Mouse (Mus musculus): ENCODE measurements around the gene Laptm5. TPM values are rescaled to one million over a fixed set of nuclear protein-coding genes. Genes with fewer than 3 reads are reported as not detected.

Gene Laptm5
- polyA plus RNA-seq, 1 experiment from 2014 or later: 21.6 TPM

- no peak overlapping the region for H3K9ac ChIP-seq (replicated peaks)
- H3K27me3 ChIP-seq: no peaks in the 10 kb centered on the region
- H3K27ac ChIP-seq (replicated peaks): no peak overlapping the region
- no peak overlapping the region for H3K4me3 ChIP-seq
- H3K4me2 ChIP-seq (replicated peaks): no peak overlapping the region
- H3K36me3 ChIP-seq: no peaks in the 10 kb centered on the region
- H3K4me1 ChIP-seq: peaks cover 8% of the 10 kb centered on the region
- ATAC-seq (replicated peaks): no peak
- H3K9me3 ChIP-seq: no peaks in the 10 kb centered on the region
- WGBS: 85% methylated on average over 12 of the region's 12 CpGs
Measured at GRCm38 (mm10) chr4:130915006-130915667, 2.2 kb downstream of the Laptm5 start.

GRCm38 (mm10) chr4:130915668-130916035 is 2.7 kb downstream of the Laptm5 start:
- Histone ChIP-seq H3K4me3 (no peak overlapping the region), H3K36me3 (no peaks in the 10 kb centered on the region), H3K4me1 (peaks cover 8% of the 10 kb centered on the region), H3K4me2 (replicated peaks) (no peak overlapping the region), H3K9me3 (no peaks in the 10 kb centered on the region), H3K9ac (replicated peaks) (no peak overlapping the region), H3K27ac (replicated peaks) (no peak overlapping the region), H3K27me3 (no peaks in the 10 kb centered on the region)
- no peak for ATAC-seq (replicated peaks)
- 61% methylated on average over 7 of the region's 7 CpGs for WGBS

GRCm38 (mm10) chr4:130916639-130917038 is 3.7 kb downstream of the Laptm5 start:
- ATAC-seq (replicated peaks): no peak
- no peaks in the 10 kb centered on the region for H3K27me3 ChIP-seq
- H3K4me1 ChIP-seq: peaks cover 15% of the 10 kb centered on the region
- H3K9me3 ChIP-seq: no peaks in the 10 kb centered on the region
- H3K4me2 ChIP-seq (replicated peaks): no peak overlapping the region
- H3K4me3 ChIP-seq: no peak overlapping the region
- H3K27ac ChIP-seq (replicated peaks): no peak overlapping the region
- no peaks in the 10 kb centered on the region for H3K36me3 ChIP-seq
- H3K9ac ChIP-seq (replicated peaks): no peak overlapping the region
- 79% methylated on average over 7 of the region's 7 CpGs for WGBS

GRCm38 (mm10) chr4:130917564-130917963 is 4.6 kb downstream of the Laptm5 start:
- WGBS: 77% methylated on average over 4 of the region's 4 CpGs
- Histone ChIP-seq H3K9ac (replicated peaks) (no peak overlapping the region), H3K9me3 (no peaks in the 10 kb centered on the region), H3K36me3 (no peaks in the 10 kb centered on the region), H3K27me3 (no peaks in the 10 kb centered on the region), H3K4me1 (peaks cover 15% of the 10 kb centered on the region), H3K4me3 (no peak overlapping the region), H3K27ac (replicated peaks) (no peak overlapping the region), H3K4me2 (replicated peaks) (no peak overlapping the region)
- ATAC-seq (replicated peaks): no peak

GRCm38 (mm10) chr4:130918805-130919749 is 6.2 kb downstream of the Laptm5 start:
- no peaks in the 10 kb centered on the region for H3K27me3 ChIP-seq
- no peaks in the 10 kb centered on the region for H3K9me3 ChIP-seq
- no peak for ATAC-seq (replicated peaks)
- no peak overlapping the region for H3K9ac ChIP-seq (replicated peaks)
- no peaks in the 10 kb centered on the region for H3K36me3 ChIP-seq
- 67% methylated on average over 10 of the region's 10 CpGs for WGBS
- peaks cover 15% of the 10 kb centered on the region for H3K4me1 ChIP-seq
- no peak overlapping the region for H3K4me2 ChIP-seq (replicated peaks)
- no peak overlapping the region for H3K4me3 ChIP-seq
- no peak overlapping the region for H3K27ac ChIP-seq (replicated peaks)

GRCm38 (mm10) chr4:130919750-130920356 is 6.9 kb downstream of the Laptm5 start:
- Histone ChIP-seq H3K27me3 (no peaks in the 10 kb centered on the region), H3K4me2 (replicated peaks) (no peak overlapping the region), H3K27ac (replicated peaks) (no peak overlapping the region), H3K4me3 (no peak overlapping the region), H3K4me1 (peaks cover 15% of the 10 kb centered on the region), H3K9me3 (no peaks in the 10 kb centered on the region), H3K9ac (replicated peaks) (no peak overlapping the region), H3K36me3 (no peaks in the 10 kb centered on the region)
- 64% methylated on average over 9 of the region's 9 CpGs for WGBS
- no peak for ATAC-seq (replicated peaks)

- Histone ChIP-seq H3K9ac (replicated peaks) (no peak overlapping the region), H3K36me3 (no peaks in the 10 kb centered on the region), H3K4me1 (peaks cover 15% of the 10 kb centered on the region), H3K9me3 (no peaks in the 10 kb centered on the region), H3K27me3 (no peaks in the 10 kb centered on the region), H3K4me3 (no peak overlapping the region), H3K27ac (replicated peaks) (no peak overlapping the region), H3K4me2 (replicated peaks) (no peak overlapping the region)
- 43% methylated on average over 12 of the region's 12 CpGs for WGBS
- ATAC-seq (replicated peaks): peak; percentile 46; the same call in 1 of the 2 replicates
Measured at GRCm38 (mm10) chr4:130920951-130921693, 8.2 kb downstream of the Laptm5 start.

- Histone ChIP-seq H3K4me3 (no peak overlapping the region), H3K27me3 (no peaks in the 10 kb centered on the region), H3K4me1 (peaks cover 15% of the 10 kb centered on the region), H3K9ac (replicated peaks) (no peak overlapping the region), H3K27ac (replicated peaks) (no peak overlapping the region), H3K9me3 (no peaks in the 10 kb centered on the region), H3K4me2 (replicated peaks) (no peak overlapping the region), H3K36me3 (no peaks in the 10 kb centered on the region)
- 83% methylated on average over 10 of the region's 10 CpGs for WGBS
- ATAC-seq (replicated peaks): no peak
Measured at GRCm38 (mm10) chr4:130921986-130922385, 9.1 kb downstream of the Laptm5 start.

- no peak overlapping the region for H3K4me3 ChIP-seq
- no peak for ATAC-seq (replicated peaks)
- no peak overlapping the region for H3K27ac ChIP-seq (replicated peaks)
- H3K36me3 ChIP-seq: no peaks in the 10 kb centered on the region
- H3K4me2 ChIP-seq (replicated peaks): no peak overlapping the region
- 0 out of 2 replicates have a peak, but pooled peaks cover 1% of the 10 kb centered on the region for H3K4me1 ChIP-seq
- no peaks in the 10 kb centered on the region for H3K9me3 ChIP-seq
- H3K27me3 ChIP-seq: no peaks in the 10 kb centered on the region
- 49% methylated on average over 6 of the region's 6 CpGs for WGBS
- no peak overlapping the region for H3K9ac ChIP-seq (replicated peaks)
Measured at GRCm38 (mm10) chr4:130926274-130926673, 13.3 kb downstream of the Laptm5 start.

GRCm38 (mm10) chr4:130927821-130928220 is 14.9 kb downstream of the Laptm5 start:
- H3K4me2 ChIP-seq (replicated peaks): no peak overlapping the region
- no peak for ATAC-seq (replicated peaks)
- H3K9ac ChIP-seq (replicated peaks): no peak overlapping the region
- no peaks in the 10 kb centered on the region for H3K36me3 ChIP-seq
- no peaks in the 10 kb centered on the region for H3K9me3 ChIP-seq
- WGBS: 80% methylated on average over 12 of the region's 12 CpGs
- H3K27me3 ChIP-seq: no peaks in the 10 kb centered on the region
- H3K4me3 ChIP-seq: no peak overlapping the region
- H3K4me1 ChIP-seq: no peaks in the 10 kb centered on the region
- no peak overlapping the region for H3K27ac ChIP-seq (replicated peaks)

- Histone ChIP-seq H3K27me3 (no peaks in the 10 kb centered on the region), H3K4me2 (replicated peaks) (no peak overlapping the region), H3K9me3 (no peaks in the 10 kb centered on the region), H3K4me3 (no peak overlapping the region), H3K9ac (replicated peaks) (no peak overlapping the region), H3K27ac (replicated peaks) (no peak overlapping the region), H3K36me3 (no peaks in the 10 kb centered on the region), H3K4me1 (peaks cover 3% of the 10 kb centered on the region; the same call in 1 of the 2 replicates)
- ATAC-seq (replicated peaks): no peak
- WGBS: 57% methylated on average over 14 of the region's 14 CpGs
Measured at GRCm38 (mm10) chr4:130942644-130943043, 29.7 kb downstream of the Laptm5 start.

Measured in forebrain, embryonic 15.5 days (tissue).